7 mouse cellular contexts compared by ENCODE assay signal in the genomic region with DNA sequence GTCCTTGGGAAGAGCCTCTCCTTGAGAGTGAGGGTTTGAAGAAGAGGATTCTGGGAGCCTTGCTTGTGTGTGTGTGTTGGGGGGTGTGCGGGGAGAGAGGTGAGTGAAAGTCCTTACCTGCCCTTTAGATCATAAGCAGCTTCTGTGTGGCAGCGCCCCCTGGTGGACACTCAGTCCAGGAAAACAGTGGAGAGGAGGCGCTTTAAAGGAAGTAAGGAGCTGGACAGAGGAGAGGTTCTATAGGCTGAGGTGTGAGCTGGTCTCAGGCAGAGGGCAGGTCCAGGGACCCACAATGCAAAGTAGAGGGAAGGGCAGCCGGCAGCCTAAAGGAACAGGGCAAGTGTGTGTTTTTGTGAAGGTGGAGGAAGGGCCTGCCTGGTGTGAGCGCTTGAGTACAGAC. TPM values are rescaled to one million over a fixed set of nuclear protein-coding genes. Genes with fewer than 3 reads are reported as not detected.
A peak's percentile ranks its signal among the peaks of the same experiment; 100 is the strongest.
DNase-seq lines count a peak whose midpoint lies in the region; ATAC-seq and TF ChIP-seq lines count a peak whose summit lies in the region.

No protein-coding gene starts in this region.

- H3K4me1 ChIP-seq in intestine, embryonic 16.5 days (ENCODE audit: control insufficient read depth, insufficient read depth, low read length): no peaks in the 10 kb centered on the region
- peaks cover 9% of the 10 kb centered on the region; the same call in 1 of the 2 replicates for H3K4me1 ChIP-seq in limb, embryonic 10.5 days
- H3K4me1 ChIP-seq in midbrain, embryonic 14.5 days (ENCODE audit: control insufficient read depth, insufficient read depth, low read length): no peaks in the 10 kb centered on the region

- no peak overlapping the region for H3K4me3 ChIP-seq in gastrocnemius, adult 2 months
- no peak overlapping the region for H3K4me3 ChIP-seq in intestine, embryonic 16.5 days (ENCODE audit: low read length)
- H3K4me3 ChIP-seq in limb, embryonic 10.5 days: no peak overlapping the region
- H3K4me3 ChIP-seq in midbrain, embryonic 14.5 days (replicated peaks; ENCODE audit: low read depth, low read length): no peak overlapping the region

- no peaks in the 10 kb centered on the region for H3K27me3 ChIP-seq in intestine, embryonic 16.5 days (replicated peaks; ENCODE audit: control insufficient read depth, insufficient read depth, low read length)
- no peaks in the 10 kb centered on the region for H3K27me3 ChIP-seq in limb, embryonic 10.5 days (ENCODE audit: low read depth, poor library complexity, severe bottlenecking)
- H3K27me3 ChIP-seq in midbrain, embryonic 14.5 days (ENCODE audit: control insufficient read depth, insufficient read depth, low read length): no peaks in the 10 kb centered on the region

- H3K27ac ChIP-seq in gastrocnemius, adult 2 months: no peak overlapping the region
- H3K27ac ChIP-seq in intestine, embryonic 16.5 days (ENCODE audit: low read length): no peak overlapping the region
- no peak overlapping the region for H3K27ac ChIP-seq in limb, embryonic 10.5 days
- no peak overlapping the region for H3K27ac ChIP-seq in midbrain, embryonic 14.5 days (replicated peaks; ENCODE audit: low read depth, low read length)

- H3K9me3 ChIP-seq in intestine, embryonic 16.5 days (ENCODE audit: control insufficient read depth, low read length): no peaks in the 10 kb centered on the region
- H3K9me3 ChIP-seq in limb, embryonic 10.5 days (replicated peaks): no peaks in the 10 kb centered on the region
- H3K9me3 ChIP-seq in midbrain, embryonic 14.5 days (ENCODE audit: control insufficient read depth, low read length): no peaks in the 10 kb centered on the region

- TF ChIP-seq CTCF in gastrocnemius, adult 2 months (IDR thresholded peaks at IDR 0.05): peak; percentile 81

- peaks cover 9% of the 10 kb centered on the region; the same call in 1 of the 2 replicates for H3K36me3 ChIP-seq in intestine, embryonic 16.5 days (ENCODE audit: control insufficient read depth, insufficient read depth, low read length)
- H3K36me3 ChIP-seq in limb, embryonic 10.5 days: peaks cover 59% of the 10 kb centered on the region
- H3K36me3 ChIP-seq in midbrain, embryonic 14.5 days (ENCODE audit: control insufficient read depth, insufficient read depth, low read length): peaks cover 39% of the 10 kb centered on the region

- no peak overlapping the region for H3K4me2 ChIP-seq in intestine, embryonic 16.5 days (ENCODE audit: low read depth, low read length)
- H3K4me2 ChIP-seq in midbrain, embryonic 14.5 days (ENCODE audit: low read length): no peak overlapping the region

- intact Hi-C loops in gastrocnemius, adult 2 months (cut with DNase I): loop anchor here (1.0 kb wide), 1 partner anchor 135 kb away; no protein-coding TSS in a partner anchor

- ATAC-seq in intestine, embryonic 16.5 days: peak; percentile 77
- ATAC-seq in midbrain, embryonic 14.5 days (ENCODE audit: low FRiP score, low TSS enrichment): peak; percentile 51; the same call in 1 of the 2 replicates

- H3K9ac ChIP-seq in intestine, embryonic 16.5 days (ENCODE audit: low read depth, low read length): no peak overlapping the region
- no peak overlapping the region for H3K9ac ChIP-seq in midbrain, embryonic 14.5 days (replicated peaks; ENCODE audit: low read length)

- WGBS in intestine, embryonic 16.5 days: 23% methylated on average over 5 of the region's 5 CpGs
- 23% methylated on average over 5 of the region's 5 CpGs for WGBS in limb, embryonic 10.5 days
- 24% methylated on average over 5 of the region's 5 CpGs for WGBS in midbrain, embryonic 14.5 days

- peak; percentile 81 for DNase-seq in adipocyte (ENCODE audit: low spot score)
- peak; percentile 92 for DNase-seq in cerebellum, postnatal 36 days
- peak; percentile 86 for DNase-seq in gastrocnemius, adult 2 months
- DNase-seq in limb, embryonic 10.5 days (ENCODE audit: low spot score): peak; percentile 90
- peak; percentile 87 for DNase-seq in midbrain, embryonic 14.5 days
- DNase-seq in spleen, adult 12 weeks (ENCODE audit: low spot score): peak; percentile 73

RNA-seq across cellular contexts. Expression of a gene that starts 8.7 kb away (rescaled TPM):
- total RNA-seq in gastrocnemius, adult 2 months (2021): 1 to 10 TPM; 1.9 to 2.7 TPM
- 3.4 and 3.7 TPM in 2 replicates for polyA plus RNA-seq in intestine, embryonic 16.5 days (2015; fragmentation: Nextera tagmentation; extraction: Ambion mirVana)
- 5.8 and 7.4 TPM in 2 replicates for polyA plus RNA-seq in limb, embryonic 10.5 days (2016; fragmentation: Nextera tagmentation; extraction: Ambion mirVana)
- polyA plus RNA-seq in midbrain, embryonic 14.5 days (2014; fragmentation: Nextera tagmentation; extraction: Ambion mirVana): 61.4 and 62.7 TPM in 2 replicates

RNA-seq across cellular contexts. Expression of a gene that starts 8.8 kb away (rescaled TPM):
- total RNA-seq in gastrocnemius, adult 2 months (2021): 100 to 1,000 TPM; 135 to 160 TPM
- polyA plus RNA-seq in intestine, embryonic 16.5 days (2015; fragmentation: Nextera tagmentation; extraction: Ambion mirVana): 515 and 554 TPM in 2 replicates
- polyA plus RNA-seq in limb, embryonic 10.5 days (2016; fragmentation: Nextera tagmentation; extraction: Ambion mirVana): 868 and 947 TPM in 2 replicates
- 579 and 610 TPM in 2 replicates for polyA plus RNA-seq in midbrain, embryonic 14.5 days (2014; fragmentation: Nextera tagmentation; extraction: Ambion mirVana)

RNA-seq across cellular contexts. Expression of a gene that starts 19.4 kb away (rescaled TPM):
- total RNA-seq in gastrocnemius, adult 2 months (2021): 10 to 100 TPM; 13.0 to 17.4 TPM
- polyA plus RNA-seq in intestine, embryonic 16.5 days (2015; fragmentation: Nextera tagmentation; extraction: Ambion mirVana): 25.4 and 31.0 TPM in 2 replicates
- polyA plus RNA-seq in limb, embryonic 10.5 days (2016; fragmentation: Nextera tagmentation; extraction: Ambion mirVana): 32.1 and 33.1 TPM in 2 replicates
- 32.2 and 35.4 TPM in 2 replicates for polyA plus RNA-seq in midbrain, embryonic 14.5 days (2014; fragmentation: Nextera tagmentation; extraction: Ambion mirVana)

RNA-seq across cellular contexts. Expression of a gene that starts 26.2 kb away (rescaled TPM):
- 10 to 100 TPM; 46.2 to 48.3 TPM for total RNA-seq in gastrocnemius, adult 2 months (2021)
- polyA plus RNA-seq in intestine, embryonic 16.5 days (2015; fragmentation: Nextera tagmentation; extraction: Ambion mirVana): 2.4 and 2.5 TPM in 2 replicates
- 8.1 and 9.1 TPM in 2 replicates for polyA plus RNA-seq in limb, embryonic 10.5 days (2016; fragmentation: Nextera tagmentation; extraction: Ambion mirVana)
- polyA plus RNA-seq in midbrain, embryonic 14.5 days (2014; fragmentation: Nextera tagmentation; extraction: Ambion mirVana): 21.2 and 35.9 TPM in 2 replicates

RNA-seq across cellular contexts. Expression of a gene that starts 53.3 kb away (rescaled TPM):
- not detected for total RNA-seq in gastrocnemius, adult 2 months (2021)
- 0.07 and 0.09 TPM in 2 replicates for polyA plus RNA-seq in intestine, embryonic 16.5 days (2015; fragmentation: Nextera tagmentation; extraction: Ambion mirVana)
- not detected in 2 replicates for polyA plus RNA-seq in limb, embryonic 10.5 days (2016; fragmentation: Nextera tagmentation; extraction: Ambion mirVana)
- polyA plus RNA-seq in midbrain, embryonic 14.5 days (2014; fragmentation: Nextera tagmentation; extraction: Ambion mirVana): 2.7 and 3.8 TPM in 2 replicates
